Mouse (Mus musculus) bone marrow macrophage, adult 2 months (primary cell): ENCODE measurements around the gene Dus4l. TPM values are rescaled to one million over a fixed set of nuclear protein-coding genes. Genes with fewer than 3 reads are reported as not detected.

Source experiments
- H3K27ac ChIP-seq: 2 replicates; pipeline ENCODE4 v1.5.1; 2012; ENCODE audit warnings: low read depth, low read length; ENCODE audit not compliant: insufficient read depth
- H3K4me1 ChIP-seq: 2 replicates; pipeline ENCODE4 v1.6.1; 2012; ENCODE audit warnings: low read length; ENCODE audit not compliant: control insufficient read depth, insufficient read depth
- H3K4me3 ChIP-seq: 2 replicates; pipeline ENCODE4 v1.5.1; 2012; ENCODE audit warnings: mild to moderate bottlenecking, low read length, moderate library complexity; ENCODE audit not compliant: insufficient read depth
- CTCF ChIP-seq: IDR thresholded peaks from 2 replicates; pipeline ENCODE4 v1.5.1; 2012; ENCODE audit warnings: low read depth, mild to moderate bottlenecking, low read length, moderate library complexity
- POLR2A ChIP-seq: IDR thresholded peaks from 2 replicates; pipeline ENCODE4 v1.6.1; 2012; ENCODE audit warnings: mild to moderate bottlenecking, low read depth, low read length, borderline replicate concordance
- polyA plus RNA-seq: library from polyadenylated mRNA; stranded (reverse); fragments of >200 nt; gene quantifications from 2 replicates; pipeline ENCODE4 v1.2.4, GENCODE M21; 2012; ENCODE audit not compliant: missing spikeins, insufficient read depth, insufficient read length

Dus4l gene
- polyA plus RNA-seq, result 1.3 and 2.7 TPM in 2 replicates

- TF ChIP-seq CTCF (no peak), POLR2A (no peak)
- Histone ChIP-seq H3K4me3 (peak within 1 kb of the TSS; percentile 98), H3K4me1 (peaks cover 6% of the 10 kb centered on the region), H3K27ac (peak within 1 kb of the TSS; percentile 43; the same call in 1 of the 2 replicates)
These were observed at the start of gene Dus4l, which contains the start of gene Cog5 for GRCm38 (mm10) chr12:31654197-31654964. Gene Dus4l, minus strand, starts transcription at chr12:31654826. Gene Cog5, plus strand, starts transcription at chr12:31654869.

GRCm38 (mm10) chr12:31703904-31704303, 49.3 kb upstream of the Dus4l start:
- no peak overlapping the region for H3K4me3 ChIP-seq
- H3K4me1 ChIP-seq, result no peaks in the 10 kb centered on the region
- TF ChIP-seq CTCF (no peak), POLR2A (no peak)
- H3K27ac ChIP-seq, result no peak overlapping the region

- no peak for TF ChIP-seq POLR2A
- Histone ChIP-seq H3K4me1 (no peaks in the 10 kb centered on the region), H3K4me3 (no peak overlapping the region), H3K27ac (no peak overlapping the region)
These were observed 46.8 kb upstream of the Dus4l start for GRCm38 (mm10) chr12:31701411-31701810.

- TF ChIP-seq POLR2A, result no peak
- TF ChIP-seq CTCF, result no peak
- H3K4me3 ChIP-seq, result no peak overlapping the region
- H3K4me1 ChIP-seq, result no peaks in the 10 kb centered on the region
- no peak overlapping the region for H3K27ac ChIP-seq
These were observed 46.2 kb upstream of the Dus4l start for GRCm38 (mm10) chr12:31700623-31701347.

- no peak overlapping the region for H3K27ac ChIP-seq
- H3K4me1 ChIP-seq, result no peaks in the 10 kb centered on the region
- H3K4me3 ChIP-seq, result no peak overlapping the region
- TF ChIP-seq POLR2A (no peak), CTCF (no peak)
These were observed 38.7 kb upstream of the Dus4l start for GRCm38 (mm10) chr12:31693278-31693677.

GRCm38 (mm10) chr12:31686679-31687078, 32.1 kb upstream of the Dus4l start:
- no peaks in the 10 kb centered on the region for H3K4me1 ChIP-seq
- TF ChIP-seq POLR2A, result no peak
- TF ChIP-seq CTCF, result no peak
- H3K27ac ChIP-seq, result no peak overlapping the region
- no peak overlapping the region for H3K4me3 ChIP-seq

- TF ChIP-seq POLR2A, result no peak
- TF ChIP-seq CTCF, result no peak
- H3K27ac ChIP-seq, result no peak overlapping the region
- no peak overlapping the region for H3K4me3 ChIP-seq
- no peaks in the 10 kb centered on the region for H3K4me1 ChIP-seq
These were observed 12.6 kb upstream of the Dus4l start for GRCm38 (mm10) chr12:31667187-31667586.

GRCm38 (mm10) chr12:31665999-31666398, 11.4 kb upstream of the Dus4l start:
- Histone ChIP-seq H3K27ac (no peak overlapping the region), H3K4me3 (no peak overlapping the region), H3K4me1 (no peaks in the 10 kb centered on the region)
- TF ChIP-seq CTCF (no peak), POLR2A (no peak)

GRCm38 (mm10) chr12:31656841-31657240, 2.2 kb upstream of the Dus4l start:
- TF ChIP-seq POLR2A (no peak), CTCF (no peak)
- H3K4me3 ChIP-seq, result no peak overlapping the region
- H3K4me1 ChIP-seq, result peaks cover 6% of the 10 kb centered on the region
- H3K27ac ChIP-seq, result no peak overlapping the region

- no peak for TF ChIP-seq POLR2A
- no peak for TF ChIP-seq CTCF
- Histone ChIP-seq H3K27ac (peak overlapping the region; percentile 43; the same call in 1 of the 2 replicates), H3K4me1 (peaks cover 6% of the 10 kb centered on the region), H3K4me3 (peak overlapping the region; percentile 98)
These were observed 395 bp upstream of the Dus4l start for GRCm38 (mm10) chr12:31654965-31655477.
